Mouse (Mus musculus): Measurements from ENCODE around the gene Braf. TPM values are rescaled to one million over a fixed set of nuclear protein-coding genes. Genes with fewer than 3 reads are reported as not detected.
A peak's percentile ranks its signal among the peaks of the same experiment; 100 is the strongest.

The Braf gene
- polyA plus RNA-seq, 1 experiment from 2014 or later, result 13.2 TPM

- no peaks in the 10 kb centered on the region for H3K27me3 ChIP-seq
- ATAC-seq, result peak; percentile 71
- POLR2A ChIA-PET, result no interaction called here
- DNase-seq (ENCODE audit: low read depth, low spot score), result no peak
- in situ Hi-C loops (cut with MboI; ENCODE audit: low pct_unique_long_range_greater_than_20kb), result loop anchor here (5.0 kb wide), 1 partner anchor 50 kb away; no protein-coding TSS in a partner anchor
- peak; percentile 83 for TF ChIP-seq CTCF (IDR thresholded peaks at IDR 0.05)
- CTCF ChIA-PET, result interaction anchor here (0.7 to 1.3 kb wide), 10 partner anchors 27 to 109 kb away, joined by 3 to 7 read pairs (median 4); no protein-coding TSS in a partner anchor
Observed at GRCm38 (mm10) chr6:39562166-39563015, 162.9 kb downstream of the Braf start.

- CTCF ChIA-PET, result interaction anchor here (1.0 to 1.9 kb wide), 2 partner anchors 84 to 145 kb away, joined by 3 to 5 read pairs; no protein-coding TSS in a partner anchor
- TF ChIP-seq CTCF (IDR thresholded peaks at IDR 0.05), result no peak
- POLR2A ChIA-PET, result interaction anchor here (1.0 to 1.6 kb wide), 3 partner anchors 14 to 95 kb away, joined by 3 to 7 read pairs (median 7); partner anchors contain the start of gene Adck2
Observed at GRCm38 (mm10) chr6:39559276-39559939, 165.9 kb downstream of the Braf start.

GRCm38 (mm10) chr6:39557723-39558261 lies 167.5 kb downstream of the Braf start, which contains the start of gene Dennd2a:
Dennd2a (minus strand) TSS chr6:39557867.
- in situ Hi-C loops (cut with MboI; ENCODE audit: low pct_unique_long_range_greater_than_20kb), result no loop called here
- ATAC-seq (peak; percentile 73), DNase-seq (ENCODE audit: low read depth, low spot score) (no peak)
- no peaks in the 10 kb centered on the region for H3K27me3 ChIP-seq
- CTCF ChIA-PET, result interaction anchor here (1.2 to 1.7 kb wide), 3 partner anchors 11 to 79 kb away, joined by 3 to 5 read pairs (median 5); no protein-coding TSS in a partner anchor
- TF ChIP-seq CTCF (IDR thresholded peaks at IDR 0.05), result no peak
- POLR2A ChIA-PET, result interaction anchor here (0.5 to 1.6 kb wide), 5 partner anchors 20 to 154 kb away, joined by 3 to 7 read pairs (median 3); no protein-coding TSS in a partner anchor

More at GRCm38 (mm10) chr6:39559276-39559939, 165.9 kb downstream of the Braf start:
- DNase-seq (ENCODE audit: low read depth, low spot score), result no peak
- no peaks in the 10 kb centered on the region for H3K27me3 ChIP-seq
- in situ Hi-C loops (cut with MboI; ENCODE audit: low pct_unique_long_range_greater_than_20kb), result no loop called here
- no peak for ATAC-seq

GRCm38 (mm10) chr6:39556900-39557659 lies 168.2 kb downstream of the Braf start:
- POLR2A ChIA-PET, result interaction anchor here (0.5 to 1.3 kb wide), 8 partner anchors 16 to 155 kb away, joined by 3 to 4 read pairs (median 3); partner anchors contain the start of gene Adck2
- DNase-seq (ENCODE audit: low read depth, low spot score), result no peak
- in situ Hi-C loops (cut with MboI; ENCODE audit: low pct_unique_long_range_greater_than_20kb), result no loop called here

GRCm38 (mm10) chr6:39555648-39555945 lies 169.7 kb downstream of the Braf start:
- ChIA-PET POLR2A (interaction anchor here (1.3 kb wide), 1 partner anchor 18 kb away, joined by 3 read pairs; the partner anchor contains the start of gene Adck2), CTCF (interaction anchor here (0.7 to 1.7 kb wide), 4 partner anchors 18 to 93 kb away, joined by 3 to 5 read pairs (median 3); partner anchors contain the start of gene Adck2)
- in situ Hi-C loops (cut with MboI; ENCODE audit: low pct_unique_long_range_greater_than_20kb), result no loop called here
- DNase-seq (ENCODE audit: low read depth, low spot score), result no peak
- no peak for TF ChIP-seq CTCF (IDR thresholded peaks at IDR 0.05)
- no peak for ATAC-seq
- no peaks in the 10 kb centered on the region for H3K27me3 ChIP-seq

More at GRCm38 (mm10) chr6:39556900-39557659, 168.2 kb downstream of the Braf start:
- ATAC-seq, result peak; percentile 48
- TF ChIP-seq CTCF (IDR thresholded peaks at IDR 0.05), result no peak
- H3K27me3 ChIP-seq, result no peaks in the 10 kb centered on the region
- CTCF ChIA-PET, result interaction anchor here (1.1 to 1.7 kb wide), 5 partner anchors 11 to 78 kb away, joined by 3 to 5 read pairs (median 5); no protein-coding TSS in a partner anchor

GRCm38 (mm10) chr6:39554888-39555647 lies 170.2 kb downstream of the Braf start:
- ATAC-seq (no peak), DNase-seq (ENCODE audit: low read depth, low spot score) (no peak)
- no peak for TF ChIP-seq CTCF (IDR thresholded peaks at IDR 0.05)
- ChIA-PET POLR2A (no interaction called here), CTCF (interaction anchor here (1.0 to 1.3 kb wide), 2 partner anchors 18 to 93 kb away, joined by 3 read pairs; partner anchors contain the start of gene Adck2)
- H3K27me3 ChIP-seq, result no peaks in the 10 kb centered on the region
- in situ Hi-C loops (cut with MboI; ENCODE audit: low pct_unique_long_range_greater_than_20kb), result no loop called here

Other genes starting within 250 kb of the Braf start
- gene Dennd2a, start 167.6 kb downstream of the Braf start, polyA plus RNA-seq (2021), result 52.7 TPM
- 19.6 TPM for gene Adck2, start 151.6 kb downstream of the Braf start, polyA plus RNA-seq (2021)
- 2.2 TPM for gene Gm42420, start 139.7 kb downstream of the Braf start, polyA plus RNA-seq (2021)
- 219 TPM for gene Ndufb2, start 132.9 kb downstream of the Braf start, polyA plus RNA-seq (2021)
- gene Mrps33, start 85.5 kb upstream of the Braf start, polyA plus RNA-seq (2021), result 69.3 TPM
- not detected for gene Tmem178b, start 147.8 kb upstream of the Braf start, polyA plus RNA-seq (2021)